17 mouse cellular contexts compared by ENCODE assay signal in the genomic region with DNA sequence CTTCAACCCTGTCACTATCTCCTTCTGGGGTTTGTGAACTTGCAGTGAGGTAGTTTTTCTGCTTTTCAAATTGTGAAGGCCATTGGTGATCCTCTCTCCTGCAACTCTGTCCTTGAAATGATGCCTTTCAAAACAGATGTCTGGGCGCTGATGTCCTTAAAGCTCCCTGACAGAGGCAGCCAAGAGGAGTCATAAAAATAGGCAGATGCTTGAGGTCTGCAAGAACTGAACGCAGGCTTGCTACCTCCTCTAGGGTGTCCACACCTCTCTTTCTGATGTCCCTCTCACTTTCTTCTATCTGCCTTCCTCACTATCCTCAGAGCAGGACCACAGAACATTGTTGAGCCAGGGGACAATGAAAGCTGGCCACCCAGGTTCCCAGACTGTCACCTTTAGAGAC. TPM values are rescaled to one million over a fixed set of nuclear protein-coding genes. Genes with fewer than 3 reads are reported as not detected.
DNase-seq lines count a peak whose midpoint lies in the region; ATAC-seq and TF ChIP-seq lines count a peak whose summit lies in the region.
"Had no signal": no experiment of that assay in that cellular context is flagged by ENCODE, and none has a peak within 500 bp of the region (broad histone marks: within the 10 kb centered on the region; RNA-seq: fewer than 3 reads in every experiment).

No protein-coding gene starts in this region.

- H3K9me3 ChIP-seq in heart, embryonic 12.5 days (replicated peaks) = no peaks in the 10 kb centered on the region
- no peaks in the 10 kb centered on the region for H3K9me3 ChIP-seq in heart, postnatal 0 days (replicated peaks; ENCODE audit: control insufficient read depth, low read length)
- H3K9me3 ChIP-seq: embryonic facial prominence, embryonic 12.5 days; forebrain, embryonic 15.5 days; G1E; hindbrain, embryonic 15.5 days had no signal

- peaks cover 52% of the 10 kb centered on the region for H3K4me1 ChIP-seq in heart, embryonic 12.5 days (replicated peaks)
- H3K4me1 ChIP-seq in heart, postnatal 0 days (ENCODE audit: control insufficient read depth, insufficient read depth) = peaks cover 42% of the 10 kb centered on the region
- H3K4me1 ChIP-seq: embryonic facial prominence, embryonic 12.5 days; forebrain, embryonic 15.5 days; hindbrain, embryonic 15.5 days had no signal

- no peak overlapping the region for H3K4me2 ChIP-seq in heart, embryonic 12.5 days
- peak overlapping the region; percentile 15; the same call in 1 of the 2 replicates for H3K4me2 ChIP-seq in heart, postnatal 0 days (ENCODE audit: low read depth, low read length)
- H3K4me2 ChIP-seq: embryonic facial prominence, embryonic 12.5 days; forebrain, embryonic 15.5 days; hindbrain, embryonic 15.5 days had no signal

- no peak overlapping the region for H3K9ac ChIP-seq in heart, embryonic 12.5 days
- H3K9ac ChIP-seq in heart, postnatal 0 days (replicated peaks; ENCODE audit: low read depth, low read length) = no peak overlapping the region
- H3K9ac ChIP-seq: embryonic facial prominence, embryonic 12.5 days; forebrain, embryonic 15.5 days; hindbrain, embryonic 15.5 days had no signal

- H3K27me3 ChIP-seq in heart, embryonic 12.5 days (replicated peaks) = no peaks in the 10 kb centered on the region
- H3K27me3 ChIP-seq in heart, postnatal 0 days (ENCODE audit: control insufficient read depth, insufficient read depth, low read length) = no peaks in the 10 kb centered on the region
- H3K27me3 ChIP-seq: embryonic facial prominence, embryonic 12.5 days; forebrain, embryonic 15.5 days; hindbrain, embryonic 15.5 days had no signal

- H3K36me3 ChIP-seq in heart, embryonic 12.5 days = no peaks in the 10 kb centered on the region
- no peaks in the 10 kb centered on the region for H3K36me3 ChIP-seq in heart, postnatal 0 days (replicated peaks; ENCODE audit: control insufficient read depth, insufficient read depth, low read length)
- H3K36me3 ChIP-seq: embryonic facial prominence, embryonic 12.5 days; forebrain, embryonic 15.5 days; G1E; hindbrain, embryonic 15.5 days had no signal

- ATAC-seq in heart, embryonic 12.5 days (ENCODE audit: insufficient number of reproducible peaks, low FRiP score) = no peak
- ATAC-seq in heart, postnatal 0 days (ENCODE audit: insufficient read depth, low read depth) = peak; percentile 4; the same call in 1 of the 2 replicates
- ATAC-seq: forebrain, embryonic 15.5 days had no signal

- no peak overlapping the region for H3K4me3 ChIP-seq in heart, embryonic 12.5 days
- no peak overlapping the region for H3K4me3 ChIP-seq in heart, postnatal 0 days (ENCODE audit: low read depth, low read length)
- H3K4me3 ChIP-seq: embryonic facial prominence, embryonic 12.5 days; forebrain, embryonic 15.5 days; hindbrain, embryonic 15.5 days had no signal

- WGBS in heart, embryonic 12.5 days = 55% methylated on average over 2 of the region's 2 CpGs
- WGBS in heart, postnatal 0 days = 57% methylated on average over 2 of the region's 2 CpGs

- no peak for TF ChIP-seq EP300 in heart, postnatal 0 days (IDR thresholded peaks at IDR 0.05; ENCODE audit: low read depth)

- no peak for TF ChIP-seq CTCF in heart, postnatal 0 days (IDR thresholded peaks at IDR 0.05; ENCODE audit: low read depth)

- DNase-seq in adrenal gland, adult 2 months = peak; percentile 16
- no peak for DNase-seq in adrenal gland, postnatal 4 days (ENCODE audit: low spot score in 2 of 2)
- no peak for DNase-seq in heart, postnatal 4 days
- peak; percentile 7 for DNase-seq in right cerebral cortex, adult 18-20 months
- no peak for DNase-seq in right cerebral cortex, postnatal 14 days
- DNase-seq in heart, postnatal 0 days (ENCODE audit: low spot score) = peak; percentile 35
- DNase-seq: adrenal gland, postnatal 10 days; B cell, adult 2 months; cerebellum, adult 11-12 months; cerebellum, adult 9-10 months; cerebellum, postnatal 25 days; gastrocnemius, postnatal 10 days had no signal

- H3K27ac ChIP-seq in heart, embryonic 12.5 days (ENCODE audit: poor library complexity, severe bottlenecking) = peak overlapping the region; percentile 64
- peak overlapping the region; percentile 81 for H3K27ac ChIP-seq in heart, postnatal 0 days (ENCODE audit: low read depth)
- H3K27ac ChIP-seq: embryonic facial prominence, embryonic 12.5 days; forebrain, embryonic 15.5 days; hindbrain, embryonic 15.5 days had no signal

RNA-seq across cellular contexts. Expression of a gene that starts 41.7 kb away (rescaled TPM):
- 10 to 100 TPM; 20.0 to 37.1 TPM for total RNA-seq in adrenal gland, adult 2 months (2021)
- polyA plus RNA-seq in adrenal gland, adult 2 months (2012; rRNA removed) = 15.4 and 16.0 TPM in 2 replicates
- 10 to 100 TPM; 31.3 to 36.9 TPM for total RNA-seq in adrenal gland, postnatal 4 days (2021)
- 203 and 205 TPM in 2 replicates for polyA plus RNA-seq in heart, embryonic 12.5 days (2016; fragmentation: Nextera tagmentation; extraction: Ambion mirVana)
- total RNA-seq in heart, postnatal 4 days (2021) = 1,000 to 10,000 TPM; 1,103 to 1,257 TPM
- total RNA-seq in heart, postnatal 0 days (2014; rRNA removed; ENCODE audit: low replicate concordance) = 2,555 and 2,942 TPM in 2 replicates
- 974 and 1,129 TPM in 2 replicates for polyA plus RNA-seq in heart, postnatal 0 days (2015; fragmentation: Nextera tagmentation; extraction: Ambion mirVana)
- polyA plus RNA-seq: G1E had no signal

Comparison
In these comparisons a context has a peak if more than half of its experiments do, and no peak if none do; other contexts are left out.
1. DNase-seq: peak in adrenal gland, adult 2 months (single experiment), right cerebral cortex, adult 18-20 months (single experiment) and heart, postnatal 0 days (single experiment); none in adrenal gland, postnatal 4 days (0 of 2), heart, postnatal 4 days (single experiment) and right cerebral cortex, postnatal 14 days (single experiment).
2. RNA of a gene that starts 41.7 kb away (total RNA-seq): 2,555 to 2,942 TPM in heart, postnatal 0 days and 1,103 to 1,257 TPM in heart, postnatal 4 days; 20.0 to 37.1 TPM in adrenal gland, adult 2 months and 31.3 to 36.9 TPM in adrenal gland, postnatal 4 days; every median in the first group is over 10 times any median in the second.